Mouse (Mus musculus) forebrain, embryonic 10.5 days (tissue): ENCODE data around the gene Setd3. TPM values are rescaled to one million over a fixed set of nuclear protein-coding genes. Genes with fewer than 3 reads are reported as not detected.
A peak's percentile ranks its signal among the peaks of the same experiment; 100 is the strongest.

Source experiments
- DNase-seq: peaks from one replicate; pipeline ENCODE4 v3.0.0-alpha.2; 2017; ENCODE audit warnings: low spot score; ENCODE audit errors: extremely low spot score
- H3K27ac ChIP-seq: fragments of 300-500 bp; sonication (generic); 2 replicates; pipeline ENCODE4 v1.5.1; 2016; ENCODE audit warnings: mild to moderate bottlenecking
- H3K27me3 ChIP-seq: fragments of 300-500 bp; sonication (generic); 2 replicates; pipeline ENCODE4 v1.6.1; 2016; ENCODE audit warnings: mild to moderate bottlenecking; ENCODE audit not compliant: poor library complexity, severe bottlenecking
- H3K36me3 ChIP-seq: fragments of 300-500 bp; sonication (generic); replicated peaks from 2 replicates; pipeline ENCODE4 v1.6.1; 2016; ENCODE audit warnings: mild to moderate bottlenecking, moderate library complexity
- H3K4me1 ChIP-seq: fragments of 300-500 bp; sonication (generic); 2 replicates; pipeline ENCODE4 v1.6.1; 2016
- H3K4me3 ChIP-seq: fragments of 300-500 bp; sonication (generic); 2 replicates; pipeline ENCODE4 v1.5.1; 2016; ENCODE audit warnings: mild to moderate bottlenecking, moderate library complexity
- H3K9me3 ChIP-seq: fragments of 300-500 bp; sonication (generic); 2 replicates; pipeline ENCODE4 v1.6.1; 2016; ENCODE audit warnings: mild to moderate bottlenecking, moderate library complexity
- WGBS: fragments of 180-500 bp; shearing (Covaris S2); methylation state at CpG from one replicate; pipeline ENCODE4 v1.1.7; 2016; 5-methylcytosine and 5-hydroxymethylcytosine counted together
- polyA plus RNA-seq: library from polyadenylated mRNA; unstranded; fragments of >200 nt; fragmentation: Nextera tagmentation; extraction: Ambion mirVana; gene quantifications from 2 replicates; pipeline ENCODE4 v1.2.1, GENCODE M21; 2016

Gene Setd3
- polyA plus RNA-seq, 1 experiment from 2014 or later: 76.3 TPM

- no peaks in the 10 kb centered on the region for H3K9me3 ChIP-seq
- 91% methylated on average over 3 of the region's 3 CpGs for WGBS
These were observed 10.2 kb downstream of the Setd3 start for GRCm38 (mm10) chr12:108168909-108169308.

DNA sequence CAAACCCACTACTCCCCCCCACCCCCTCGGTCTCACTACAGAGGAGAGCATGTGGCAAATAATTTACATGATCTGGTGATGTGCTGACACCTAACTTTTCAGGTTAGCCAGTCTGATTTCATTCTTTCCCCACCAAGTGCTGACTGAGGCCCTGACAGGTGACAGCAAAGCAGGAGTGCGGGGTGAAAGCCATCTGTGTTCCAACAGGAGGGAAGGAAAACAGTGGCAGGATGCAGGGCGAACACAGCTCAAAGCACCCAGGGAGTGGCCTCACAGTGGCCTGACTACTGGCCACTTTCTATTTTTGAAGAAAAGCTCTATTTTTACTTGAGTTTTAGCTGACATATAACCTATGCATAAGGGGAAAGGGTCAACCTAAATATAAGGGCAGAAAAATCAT, 15.4 kb downstream of the Setd3 start:
- no peak for DNase-seq
- WGBS: 88% methylated on average over 3 of the region's 3 CpGs
- Histone ChIP-seq H3K4me3 (no peak overlapping the region), H3K9me3 (no peaks in the 10 kb centered on the region), H3K27me3 (no peaks in the 10 kb centered on the region), H3K36me3 (peaks cover 54% of the 10 kb centered on the region), H3K27ac (no peak overlapping the region), H3K4me1 (no peaks in the 10 kb centered on the region)

More at GRCm38 (mm10) chr12:108168909-108169308, 10.2 kb downstream of the Setd3 start:
- Histone ChIP-seq H3K36me3 (peaks cover 4% of the 10 kb centered on the region), H3K27ac (no peak overlapping the region), H3K4me1 (peaks cover 7% of the 10 kb centered on the region; the same call in 1 of the 2 replicates), H3K27me3 (no peaks in the 10 kb centered on the region), H3K4me3 (no peak overlapping the region)
- DNase-seq: no peak

DNA sequence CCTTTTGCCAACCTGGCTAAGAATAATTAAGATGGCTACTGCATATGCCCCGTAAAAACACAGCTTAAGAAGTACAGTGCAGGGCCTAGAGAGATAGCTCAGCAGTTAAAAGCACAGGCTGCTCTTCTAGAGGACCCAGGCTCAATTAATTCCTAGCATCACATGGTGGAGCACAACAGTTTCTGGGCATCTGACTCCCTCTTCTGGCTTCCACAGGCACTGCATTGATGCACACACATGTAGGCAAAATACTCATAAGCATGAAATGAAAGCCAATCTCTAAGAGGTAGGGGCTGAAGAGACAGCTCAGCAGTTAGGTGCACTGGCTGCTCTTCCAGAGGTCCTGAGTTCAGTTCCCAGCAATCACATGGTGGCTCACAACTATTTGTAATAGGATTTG, 17.1 kb downstream of the Setd3 start:
- H3K4me1 ChIP-seq: no peaks in the 10 kb centered on the region
- 93% methylated on average over 1 of the region's 1 CpGs for WGBS
- DNase-seq: no peak
- H3K27me3 ChIP-seq: no peaks in the 10 kb centered on the region
- H3K9me3 ChIP-seq: no peaks in the 10 kb centered on the region
- no peak overlapping the region for H3K27ac ChIP-seq
- peaks cover 67% of the 10 kb centered on the region for H3K36me3 ChIP-seq
- H3K4me3 ChIP-seq: no peak overlapping the region

DNA sequence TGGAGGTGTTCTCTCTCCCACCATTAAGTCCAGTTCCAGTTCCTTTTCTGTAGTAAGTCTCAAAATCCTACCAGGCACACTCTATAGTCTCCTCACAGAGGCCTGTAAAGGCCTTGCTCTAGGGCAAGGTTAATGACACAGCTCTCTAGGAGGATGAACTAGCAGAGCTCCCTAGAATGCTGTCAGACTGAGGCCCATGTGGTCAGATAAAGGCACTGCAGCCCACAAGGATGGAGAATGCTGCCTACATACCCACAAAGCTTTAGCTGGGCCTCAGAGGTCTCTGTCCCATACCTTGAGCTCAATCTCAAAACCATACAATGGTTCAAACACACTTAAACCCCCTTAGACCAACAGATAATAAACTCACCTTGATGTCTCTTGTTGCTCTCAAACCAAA, 19.3 kb downstream of the Setd3 start:
- H3K4me3 ChIP-seq: no peak overlapping the region
- no peaks in the 10 kb centered on the region for H3K9me3 ChIP-seq
- H3K27ac ChIP-seq: no peak overlapping the region
- H3K36me3 ChIP-seq: peaks cover 81% of the 10 kb centered on the region
- no peak for DNase-seq
- no peaks in the 10 kb centered on the region for H3K4me1 ChIP-seq
- no peaks in the 10 kb centered on the region for H3K27me3 ChIP-seq

DNA sequence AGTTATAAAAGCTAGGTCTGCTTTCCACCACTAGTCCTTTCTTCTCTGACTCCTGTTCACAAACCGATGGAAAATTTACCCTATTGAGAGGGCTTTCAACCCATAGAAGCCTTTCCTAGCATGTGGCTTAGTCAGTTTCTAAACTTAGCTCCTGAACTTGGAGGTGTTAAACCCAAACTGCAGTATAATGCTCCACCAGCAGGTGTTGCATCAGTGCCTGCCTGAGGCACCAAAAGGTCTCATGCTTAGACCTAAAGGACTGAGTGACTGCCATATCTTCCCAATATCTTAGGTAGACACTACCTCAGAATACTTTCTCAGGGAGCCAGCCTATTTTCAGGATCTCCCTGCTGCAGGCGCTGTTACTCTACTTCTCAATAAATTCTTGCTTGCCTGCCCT, 26.4 kb downstream of the Setd3 start:
- no peaks in the 10 kb centered on the region for H3K27me3 ChIP-seq
- no peaks in the 10 kb centered on the region for H3K4me1 ChIP-seq
- no peak overlapping the region for H3K27ac ChIP-seq
- DNase-seq: no peak
- peaks cover 66% of the 10 kb centered on the region for H3K36me3 ChIP-seq
- H3K4me3 ChIP-seq: no peak overlapping the region
- 97% methylated on average over 2 of the region's 2 CpGs for WGBS
- H3K9me3 ChIP-seq: no peaks in the 10 kb centered on the region

- Histone ChIP-seq H3K4me1 (no peaks in the 10 kb centered on the region), H3K9me3 (no peaks in the 10 kb centered on the region), H3K4me3 (no peak overlapping the region), H3K27me3 (no peaks in the 10 kb centered on the region), H3K27ac (no peak overlapping the region), H3K36me3 (peaks cover 66% of the 10 kb centered on the region)
- no peak for DNase-seq
- 81% methylated on average over 3 of the region's 3 CpGs for WGBS
These were observed 29.4 kb downstream of the Setd3 start for GRCm38 (mm10) chr12:108149764-108150163.

GRCm38 (mm10) chr12:108145198-108145597, 33.9 kb downstream of the Setd3 start:
- Histone ChIP-seq H3K9me3 (no peaks in the 10 kb centered on the region), H3K27ac (no peak overlapping the region), H3K4me3 (no peak overlapping the region), H3K27me3 (no peaks in the 10 kb centered on the region), H3K4me1 (no peaks in the 10 kb centered on the region), H3K36me3 (peaks cover 62% of the 10 kb centered on the region)
- 93% methylated on average over 3 of the region's 3 CpGs for WGBS
- DNase-seq: no peak

GRCm38 (mm10) chr12:108143624-108144498, 35.3 kb downstream of the Setd3 start:
- 88% methylated on average over 5 of the region's 5 CpGs for WGBS
- no peak for DNase-seq

GRCm38 (mm10) chr12:108135610-108136208, 43.4 kb downstream of the Setd3 start:
- H3K36me3 ChIP-seq: peaks cover 67% of the 10 kb centered on the region
- no peak overlapping the region for H3K4me3 ChIP-seq
- H3K27ac ChIP-seq: no peak overlapping the region
- 0 out of 2 replicates have a peak, but pooled peaks cover 5% of the 10 kb centered on the region for H3K4me1 ChIP-seq
- H3K9me3 ChIP-seq: no peaks in the 10 kb centered on the region
- DNase-seq: no peak
- H3K27me3 ChIP-seq: no peaks in the 10 kb centered on the region
- 94% methylated on average over 6 of the region's 6 CpGs for WGBS

More at GRCm38 (mm10) chr12:108143624-108144498, 35.3 kb downstream of the Setd3 start:
- H3K4me1 ChIP-seq: no peaks in the 10 kb centered on the region
- peaks cover 64% of the 10 kb centered on the region for H3K36me3 ChIP-seq
- no peak overlapping the region for H3K27ac ChIP-seq
- no peaks in the 10 kb centered on the region for H3K27me3 ChIP-seq
- H3K4me3 ChIP-seq: no peak overlapping the region
- H3K9me3 ChIP-seq: no peaks in the 10 kb centered on the region

DNA sequence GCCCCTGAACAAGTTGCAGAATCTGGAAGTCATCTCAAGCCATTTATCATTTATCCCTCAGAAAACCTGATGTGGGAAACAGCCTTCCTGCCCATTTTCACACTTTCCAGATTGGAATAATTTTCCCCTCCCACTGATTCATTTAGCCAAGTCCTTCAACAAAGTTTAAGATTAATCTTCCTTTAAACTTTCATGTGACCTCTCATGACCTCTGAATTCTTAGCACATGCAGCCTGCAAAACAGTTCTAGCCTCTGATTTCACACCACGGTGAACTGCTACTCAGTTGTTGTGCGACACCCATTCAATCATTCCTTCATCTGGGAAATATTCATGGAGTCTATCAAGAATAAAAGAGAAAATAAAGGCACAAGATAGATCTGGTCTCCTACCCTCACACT, 45.9 kb downstream of the Setd3 start:
- WGBS: 85% methylated on average over 2 of the region's 2 CpGs
- Histone ChIP-seq H3K27me3 (no peaks in the 10 kb centered on the region), H3K4me1 (0 out of 2 replicates have a peak, but pooled peaks cover 5% of the 10 kb centered on the region), H3K4me3 (no peak overlapping the region), H3K27ac (no peak overlapping the region), H3K9me3 (no peaks in the 10 kb centered on the region), H3K36me3 (peaks cover 76% of the 10 kb centered on the region)
- no peak for DNase-seq

DNA sequence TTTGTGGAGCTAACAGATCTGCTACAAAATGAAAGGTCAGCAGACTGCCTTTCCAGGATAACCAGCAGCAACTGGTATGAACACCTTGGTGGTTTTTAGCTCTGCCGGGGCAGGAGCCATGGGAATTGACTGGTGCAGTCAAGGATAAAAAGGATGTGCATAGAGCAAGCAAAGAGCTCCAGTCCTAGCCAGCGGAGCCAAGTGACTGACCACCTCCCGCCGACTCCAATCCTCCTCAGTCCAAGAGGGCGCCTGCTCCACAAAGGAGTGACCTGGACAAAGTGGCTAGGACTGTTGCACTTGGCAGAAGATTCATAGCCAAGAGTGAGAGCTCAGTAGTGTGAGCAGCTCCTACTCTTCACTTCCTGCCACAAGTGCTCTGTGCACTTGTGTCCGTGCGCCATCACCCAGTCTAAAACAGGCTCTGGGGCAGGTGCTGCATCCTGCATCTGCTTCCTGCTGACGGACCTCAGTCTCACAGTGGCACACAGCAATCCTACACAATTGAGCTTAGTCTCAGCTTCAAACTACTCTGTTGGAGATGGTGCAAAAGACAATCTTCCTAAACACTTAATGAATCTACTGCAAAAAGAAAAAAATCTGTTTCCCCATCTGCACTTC, 46.6 kb downstream of the Setd3 start:
- H3K36me3 ChIP-seq: peaks cover 78% of the 10 kb centered on the region
- WGBS: 95% methylated on average over 8 of the region's 8 CpGs
- no peak for DNase-seq
- no peak overlapping the region for H3K27ac ChIP-seq
- 0 out of 2 replicates have a peak, but pooled peaks cover 5% of the 10 kb centered on the region for H3K4me1 ChIP-seq
- H3K27me3 ChIP-seq: no peaks in the 10 kb centered on the region
- H3K9me3 ChIP-seq: no peaks in the 10 kb centered on the region
- H3K4me3 ChIP-seq: no peak overlapping the region

- H3K36me3 ChIP-seq: peaks cover 19% of the 10 kb centered on the region
- peaks cover 15% of the 10 kb centered on the region for H3K4me1 ChIP-seq
- peak; percentile 62 for DNase-seq
- H3K27me3 ChIP-seq: no peaks in the 10 kb centered on the region
- no peaks in the 10 kb centered on the region for H3K9me3 ChIP-seq
- 7% methylated on average over 2 of the region's 2 CpGs for WGBS
- H3K4me3 ChIP-seq: no peak overlapping the region
- no peak overlapping the region for H3K27ac ChIP-seq
These were observed 57.8 kb downstream of the Setd3 start for GRCm38 (mm10) chr12:108121288-108121687.

DNA sequence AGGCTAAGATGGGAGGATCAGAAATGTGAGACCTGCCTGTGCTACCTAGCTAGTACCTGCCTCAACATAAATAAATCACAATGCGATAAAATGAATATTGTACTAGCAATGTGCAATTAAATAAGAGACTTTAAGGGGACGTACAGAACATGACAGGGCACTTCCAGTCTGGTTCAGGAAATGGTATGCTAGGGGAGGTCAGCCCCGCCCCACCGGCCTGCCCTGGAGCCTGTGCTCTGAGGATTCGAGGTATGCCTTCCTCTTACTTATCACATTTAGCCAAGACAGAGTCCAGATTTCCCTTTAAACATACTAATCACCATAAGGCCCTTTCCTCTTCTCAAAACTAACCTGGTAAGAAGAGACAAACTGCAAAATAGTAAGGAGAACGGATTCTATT, 58.7 kb downstream of the Setd3 start:
- Histone ChIP-seq H3K27me3 (no peaks in the 10 kb centered on the region), H3K4me3 (no peak overlapping the region), H3K9me3 (no peaks in the 10 kb centered on the region), H3K27ac (no peak overlapping the region), H3K36me3 (peaks cover 26% of the 10 kb centered on the region), H3K4me1 (peaks cover 15% of the 10 kb centered on the region)
- no peak for DNase-seq
- 82% methylated on average over 6 of the region's 6 CpGs for WGBS
